Mouse (Mus musculus): ENCODE data around the gene Hist1h2bq. TPM values are rescaled to one million over a fixed set of nuclear protein-coding genes. Genes with fewer than 3 reads are reported as not detected.

Hist1h2bq gene
- total and polyA plus RNA-seq, 3 experiments, result 4.3 to 2,257 (median 32.4) TPM

GRCm38 (mm10) chr13:21789925-21790324, 20.1 kb downstream of the Hist1h2bq start:
- no peak for DNase-seq (ENCODE audit: extremely low read depth)
- Histone ChIP-seq H3K27ac (ENCODE audit: insufficient read depth, low read depth) (no peak overlapping the region), H3K9me3 (replicated peaks; ENCODE audit: low read length) (no peaks in the 10 kb centered on the region), H3K36me3 (replicated peaks in 1 of 2; ENCODE audit: control insufficient read depth in 1 of 2, insufficient read depth in 1 of 2, low read length in 1 of 2) (no peaks in the 10 kb centered on the region), H3K27me3 (replicated peaks) (no peaks in the 10 kb centered on the region), H3K9ac (ENCODE audit: insufficient read depth, low read depth) (no peak overlapping the region), H3K79me2 (replicated peaks; ENCODE audit: control insufficient read depth, extremely low read depth, insufficient read depth, poor library complexity, severe bottlenecking) (no peaks in the 10 kb centered on the region), H3K4me1 (ENCODE audit: control insufficient read depth in 1 of 2, insufficient read depth in 2 of 2) (peaks cover 0 to 21% of the 10 kb centered on the region in 2 experiments; a peak in 2 of 4 replicates), H3K4me2 (ENCODE audit: insufficient read depth, low read depth, poor library complexity, severe bottlenecking) (no peak overlapping the region), H3K4me3 (replicated peaks in 1 of 3; ENCODE audit: low read depth in 2 of 3, low read length in 2 of 3, poor library complexity in 1 of 3) (no peak overlapping the region)
- in situ Hi-C loops (cut with MboI; ENCODE audit: low pct_ligation_motif_present, low pct_unique_long_range_greater_than_20kb, low sequenced_read_pairs) (no loop called here), dilution Hi-C loops (cut with MboI; ENCODE audit: extremely low pct_ligation_motif_present, extremely low pct_unique_long_range_greater_than_20kb, low sequenced_read_pairs) (no loop called here)
- no peak for TF ChIP-seq SMC3 (IDR thresholded peaks at IDR 0.05; ENCODE audit: low read depth, low read length)
- TF ChIP-seq CTCF (conservative IDR thresholded peaks at IDR 0.05 in 1 of 2, IDR thresholded peaks at IDR 0.05 in 1 of 2; ENCODE audit: low read depth in 2 of 2, low read length in 2 of 2), result no peak
- TF ChIP-seq NELFE (IDR thresholded peaks at IDR 0.05; ENCODE audit: low read depth, low read length), result no peak
- no peak for TF ChIP-seq TCF12 (IDR thresholded peaks at IDR 0.05; ENCODE audit: low read depth, low read length)
- no peak for TF ChIP-seq USF2 (conservative IDR thresholded peaks at IDR 0.05; ENCODE audit: low read depth, low read length)
- TF ChIP-seq TBP (conservative IDR thresholded peaks at IDR 0.05; ENCODE audit: low read depth, low read length), result no peak
- no peak for TF ChIP-seq JUND (conservative IDR thresholded peaks at IDR 0.05; ENCODE audit: low read depth, low read length)
- TF ChIP-seq IRF4 (IDR thresholded peaks at IDR 0.05; ENCODE audit: low read depth, low read length), result no peak
- no peak for TF ChIP-seq RAD21 (IDR thresholded peaks at IDR 0.05; ENCODE audit: low read depth, low read length)
- no peak for TF ChIP-seq ZNF384 (IDR thresholded peaks at IDR 0.05; ENCODE audit: low read depth, low read length)
- no peak for TF ChIP-seq MAX (IDR thresholded peaks at IDR 0.05; ENCODE audit: low read length)
- TF ChIP-seq ELF1 (IDR thresholded peaks at IDR 0.05; ENCODE audit: low read depth, low read length), result no peak
- TF ChIP-seq SIN3A (IDR thresholded peaks at IDR 0.05; ENCODE audit: low read length), result no peak
- TF ChIP-seq BHLHE40 (IDR thresholded peaks at IDR 0.05; ENCODE audit: low read depth, low read length), result no peak

GRCm38 (mm10) chr13:21787760-21788593, 22.0 kb downstream of the Hist1h2bq start:
- peak overlapping the region; percentile 69 for H3K9ac ChIP-seq (ENCODE audit: insufficient read depth, low read depth)
- in situ Hi-C loops (cut with MboI; ENCODE audit: low pct_ligation_motif_present, low pct_unique_long_range_greater_than_20kb, low sequenced_read_pairs), result no loop called here
- H3K4me2 ChIP-seq (ENCODE audit: insufficient read depth, low read depth, poor library complexity, severe bottlenecking), result peak overlapping the region; percentile 88
- DNase-seq (ENCODE audit: extremely low read depth), result peak; percentile 74
- H3K4me3 ChIP-seq (replicated peaks in 1 of 3; ENCODE audit: low read depth in 2 of 3, low read length in 2 of 3, poor library complexity in 1 of 3), result peak overlapping the region in 1 of 3 experiments; percentile 13
- dilution Hi-C loops (cut with MboI; ENCODE audit: extremely low pct_ligation_motif_present, extremely low pct_unique_long_range_greater_than_20kb, low sequenced_read_pairs), result no loop called here
- H3K4me1 ChIP-seq (ENCODE audit: control insufficient read depth in 1 of 2, insufficient read depth in 2 of 2), result peaks cover 0 to 33% of the 10 kb centered on the region in 2 experiments; a peak in 3 of 4 replicates
- no peaks in the 10 kb centered on the region for H3K27me3 ChIP-seq (replicated peaks)
- H3K36me3 ChIP-seq (replicated peaks in 1 of 2; ENCODE audit: control insufficient read depth in 1 of 2, insufficient read depth in 1 of 2, low read length in 1 of 2), result no peaks in the 10 kb centered on the region
- no peaks in the 10 kb centered on the region for H3K9me3 ChIP-seq (replicated peaks; ENCODE audit: low read length)
- peak overlapping the region; percentile 91 for H3K27ac ChIP-seq (ENCODE audit: insufficient read depth, low read depth)
- no peaks in the 10 kb centered on the region for H3K79me2 ChIP-seq (replicated peaks; ENCODE audit: control insufficient read depth, extremely low read depth, insufficient read depth, poor library complexity, severe bottlenecking)
- TF ChIP-seq CTCF (conservative IDR thresholded peaks at IDR 0.05 in 1 of 2, IDR thresholded peaks at IDR 0.05 in 1 of 2; ENCODE audit: low read depth in 2 of 2, low read length in 2 of 2), result no peak
- peak; percentile 42; the same call in 1 of the 2 replicates for TF ChIP-seq ZMIZ1 (IDR thresholded peaks at IDR 0.05; ENCODE audit: low read depth, low read length)
- TF ChIP-seq NRF1 (IDR thresholded peaks at IDR 0.05; ENCODE audit: low read depth, low read length), result peak; percentile 7; the same call in 1 of the 2 replicates
- peak; percentile 25; the same call in 1 of the 2 replicates for TF ChIP-seq MYC (IDR thresholded peaks at IDR 0.05; ENCODE audit: low read depth, low read length)
- TF ChIP-seq NELFE (IDR thresholded peaks at IDR 0.05; ENCODE audit: low read depth, low read length), result peak; percentile 58; the same call in 1 of the 2 replicates
- TF ChIP-seq MAX (IDR thresholded peaks at IDR 0.05; ENCODE audit: low read length), result peak; percentile 7; the same call in 1 of the 2 replicates
- TF ChIP-seq E2F4 (IDR thresholded peaks at IDR 0.05; ENCODE audit: insufficient replicate concordance, low read depth, low read length), result no peak
- no peak for TF ChIP-seq TCF12 (IDR thresholded peaks at IDR 0.05; ENCODE audit: low read depth, low read length)
- TF ChIP-seq PAX5 (IDR thresholded peaks at IDR 0.05; ENCODE audit: low read length), result no peak
- peak; percentile 79; the same call in 1 of the 2 replicates for TF ChIP-seq UBTF (IDR thresholded peaks at IDR 0.05; ENCODE audit: low read depth, low read length)
- TF ChIP-seq MAFK (IDR thresholded peaks at IDR 0.05; ENCODE audit: insufficient replicate concordance, low read length), result no peak
- TF ChIP-seq POLR2A (IDR thresholded peaks at IDR 0.05; ENCODE audit: low read depth, low read length), result peak; percentile 65
- no peak for TF ChIP-seq KAT2A (IDR thresholded peaks at IDR 0.05; ENCODE audit: insufficient replicate concordance, low read length)
- no peak for TF ChIP-seq USF1 (IDR thresholded peaks at IDR 0.05; ENCODE audit: low read depth, low read length)
- TF ChIP-seq ZNF384 (IDR thresholded peaks at IDR 0.05; ENCODE audit: low read depth, low read length), result no peak
- TF ChIP-seq ETS1 (conservative IDR thresholded peaks at IDR 0.05; ENCODE audit: low read depth, low read length), result no peak
- TF ChIP-seq HCFC1 (IDR thresholded peaks at IDR 0.05; ENCODE audit: low read depth, low read length), result no peak
- TF ChIP-seq JUND (conservative IDR thresholded peaks at IDR 0.05; ENCODE audit: low read depth, low read length), result no peak; the same call in 1 of the 2 replicates
- no peak for TF ChIP-seq JUN (IDR thresholded peaks at IDR 0.05; ENCODE audit: insufficient read depth, low read depth, low read length)
- TF ChIP-seq POLR2AphosphoS2 (IDR thresholded peaks at IDR 0.05; ENCODE audit: low read depth, low read length), result no peak
- no peak for TF ChIP-seq BHLHE40 (IDR thresholded peaks at IDR 0.05; ENCODE audit: low read depth, low read length)
- TF ChIP-seq MXI1 (IDR thresholded peaks at IDR 0.05; ENCODE audit: low read depth, low read length), result 0 out of 2 replicates have a peak, but pooled peaks have one; percentile 10
- TF ChIP-seq ZC3H11A (IDR thresholded peaks at IDR 0.05; ENCODE audit: low read depth, low read length), result no peak
